Mouse (Mus musculus): ENCODE measurements at regions not wholly inside any gene's neighbourhood (a gene's known extent, or its start where the extent isn't known, plus 50 kb on each side); places are given as distances from the start of the nearest gene placed in this dataset.

DNA sequence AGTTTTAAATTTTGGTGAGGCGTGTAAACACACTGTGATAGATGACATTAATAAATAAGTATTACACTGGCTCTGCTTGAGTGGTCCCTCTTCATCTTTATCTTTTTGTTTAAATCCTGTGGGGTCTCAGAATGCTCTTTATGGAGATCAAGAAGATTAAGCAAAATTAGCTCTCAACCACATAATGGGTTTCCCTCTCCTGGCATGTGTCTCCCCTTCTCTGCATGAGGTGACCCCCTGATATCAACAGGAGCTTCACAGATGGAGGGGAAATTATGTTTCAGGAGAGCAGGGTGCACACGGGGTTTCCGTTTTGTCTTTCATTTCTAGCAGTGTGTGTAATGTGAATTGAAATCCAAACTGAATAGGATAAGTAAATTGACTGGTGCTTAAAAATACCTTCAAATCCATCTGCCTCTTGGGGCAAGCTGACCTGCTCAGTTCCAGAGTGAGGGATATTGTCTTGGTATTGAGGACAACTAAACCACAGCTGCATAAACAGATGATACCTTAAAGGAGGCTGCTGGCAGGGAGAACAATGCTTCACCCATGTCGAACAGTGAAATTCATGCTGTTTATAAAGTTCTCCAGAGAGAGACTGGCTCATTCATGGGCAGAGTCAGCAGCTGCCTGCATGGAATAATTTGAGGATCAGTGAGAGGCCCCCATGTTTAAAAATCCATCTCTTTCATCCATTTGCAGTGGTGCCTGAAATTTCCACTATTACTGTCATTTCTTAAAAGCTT is 518.3 kb upstream of the Nr2f1 start:
- Histone ChIP-seq H3K4me2 (ENCODE audit: low read depth, low read length) (no peak overlapping the region), H3K9me3 (ENCODE audit: control insufficient read depth, low read length) (no peaks in the 10 kb centered on the region), H3K36me3 (ENCODE audit: control insufficient read depth, insufficient read depth, low read length) (no peaks in the 10 kb centered on the region), H3K27me3 (ENCODE audit: control insufficient read depth, insufficient read depth, low read depth, low read length) (no peaks in the 10 kb centered on the region), H3K27ac (ENCODE audit: low read length) (no peak overlapping the region), H3K9ac (ENCODE audit: low read length) (no peak overlapping the region), H3K4me1 (replicated peaks; ENCODE audit: control insufficient read depth, insufficient read depth, low read length) (no peaks in the 10 kb centered on the region), H3K4me3 (ENCODE audit: low read length) (no peak overlapping the region)
- ATAC-seq (ENCODE audit: low read depth) = no peak
- 55% methylated on average over 4 of the region's 4 CpGs for WGBS

DNA sequence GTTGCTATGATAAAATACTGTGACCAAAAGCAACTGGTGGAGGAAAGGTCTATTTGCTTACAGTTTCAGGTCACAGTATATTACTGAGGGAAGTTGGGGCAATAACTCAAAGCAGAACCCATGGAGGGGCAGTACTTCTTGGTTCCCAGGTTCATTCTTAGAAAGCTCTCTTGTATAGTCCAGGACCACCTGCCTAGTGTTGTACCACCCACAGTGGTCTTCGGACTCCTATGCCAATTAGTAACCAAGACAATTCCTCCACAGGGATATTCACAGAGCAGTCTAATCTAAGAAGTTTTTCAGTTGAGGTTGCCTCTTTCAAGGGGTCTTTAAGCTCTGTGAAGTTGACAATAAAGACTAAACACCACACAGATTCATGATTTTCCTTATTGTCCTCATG is 517.6 kb upstream of the Nr2f1 start:
- Histone ChIP-seq H3K36me3 (ENCODE audit: control insufficient read depth, insufficient read depth, low read length) (no peaks in the 10 kb centered on the region), H3K9me3 (ENCODE audit: control insufficient read depth, low read length) (no peaks in the 10 kb centered on the region), H3K27ac (ENCODE audit: low read length) (no peak overlapping the region), H3K4me2 (ENCODE audit: low read depth, low read length) (no peak overlapping the region), H3K4me1 (replicated peaks; ENCODE audit: control insufficient read depth, insufficient read depth, low read length) (no peaks in the 10 kb centered on the region), H3K27me3 (ENCODE audit: control insufficient read depth, insufficient read depth, low read depth, low read length) (no peaks in the 10 kb centered on the region), H3K4me3 (ENCODE audit: low read length) (no peak overlapping the region), H3K9ac (ENCODE audit: low read length) (no peak overlapping the region)
- ATAC-seq (ENCODE audit: low read depth) = no peak
- WGBS = 95% methylated on average over 1 of the region's 1 CpGs

GRCm38 (mm10) chr13:78704693-78705092 is 505.1 kb upstream of the Nr2f1 start:
- no peak overlapping the region for H3K4me3 ChIP-seq (ENCODE audit: low read length)
- 84% methylated on average over 1 of the region's 1 CpGs for WGBS

GRCm38 (mm10) chr13:78697814-78698519 is 498.4 kb upstream of the Nr2f1 start:
- no peak overlapping the region for H3K9ac ChIP-seq (ENCODE audit: low read length)
- H3K36me3 ChIP-seq (ENCODE audit: control insufficient read depth, insufficient read depth, low read length) = no peaks in the 10 kb centered on the region
- no peak overlapping the region for H3K4me3 ChIP-seq (ENCODE audit: low read length)
- peaks cover 2% of the 10 kb centered on the region; the same call in 1 of the 2 replicates for H3K4me1 ChIP-seq (replicated peaks; ENCODE audit: control insufficient read depth, insufficient read depth, low read length)
- WGBS = 47% methylated on average over 3 of the region's 3 CpGs
- no peak overlapping the region for H3K27ac ChIP-seq (ENCODE audit: low read length)
- H3K27me3 ChIP-seq (ENCODE audit: control insufficient read depth, insufficient read depth, low read depth, low read length) = no peaks in the 10 kb centered on the region
- ATAC-seq (ENCODE audit: low read depth) = no peak
- H3K9me3 ChIP-seq (ENCODE audit: control insufficient read depth, low read length) = no peaks in the 10 kb centered on the region
- H3K4me2 ChIP-seq (ENCODE audit: low read depth, low read length) = no peak overlapping the region

More at GRCm38 (mm10) chr13:78704693-78705092, 505.1 kb upstream of the Nr2f1 start:
- Histone ChIP-seq H3K9me3 (ENCODE audit: control insufficient read depth, low read length) (no peaks in the 10 kb centered on the region), H3K27ac (ENCODE audit: low read length) (no peak overlapping the region), H3K36me3 (ENCODE audit: control insufficient read depth, insufficient read depth, low read length) (no peaks in the 10 kb centered on the region), H3K9ac (ENCODE audit: low read length) (no peak overlapping the region), H3K27me3 (ENCODE audit: control insufficient read depth, insufficient read depth, low read depth, low read length) (no peaks in the 10 kb centered on the region), H3K4me2 (ENCODE audit: low read depth, low read length) (no peak overlapping the region), H3K4me1 (replicated peaks; ENCODE audit: control insufficient read depth, insufficient read depth, low read length) (no peaks in the 10 kb centered on the region)
- ATAC-seq (ENCODE audit: low read depth) = no peak

- no peaks in the 10 kb centered on the region for H3K4me1 ChIP-seq (replicated peaks; ENCODE audit: control insufficient read depth, insufficient read depth, low read length)
- H3K4me2 ChIP-seq (ENCODE audit: low read depth, low read length) = no peak overlapping the region
- H3K4me3 ChIP-seq (ENCODE audit: low read length) = no peak overlapping the region
- H3K9ac ChIP-seq (ENCODE audit: low read length) = no peak overlapping the region
- no peak overlapping the region for H3K27ac ChIP-seq (ENCODE audit: low read length)
- H3K27me3 ChIP-seq (ENCODE audit: control insufficient read depth, insufficient read depth, low read depth, low read length) = no peaks in the 10 kb centered on the region
- no peaks in the 10 kb centered on the region for H3K9me3 ChIP-seq (ENCODE audit: control insufficient read depth, low read length)
- H3K36me3 ChIP-seq (ENCODE audit: control insufficient read depth, insufficient read depth, low read length) = no peaks in the 10 kb centered on the region
- 32% methylated on average over 4 of the region's 4 CpGs for WGBS
- peak; percentile 100 for ATAC-seq (ENCODE audit: low read depth)
Measured at GRCm38 (mm10) chr13:78679255-78679895, 479.8 kb upstream of the Nr2f1 start.

GRCm38 (mm10) chr13:78678241-78678640 is 478.7 kb upstream of the Nr2f1 start:
- Histone ChIP-seq H3K4me1 (replicated peaks; ENCODE audit: control insufficient read depth, insufficient read depth, low read length) (no peaks in the 10 kb centered on the region), H3K9ac (ENCODE audit: low read length) (no peak overlapping the region), H3K36me3 (ENCODE audit: control insufficient read depth, insufficient read depth, low read length) (no peaks in the 10 kb centered on the region), H3K4me2 (ENCODE audit: low read depth, low read length) (no peak overlapping the region), H3K9me3 (ENCODE audit: control insufficient read depth, low read length) (no peaks in the 10 kb centered on the region), H3K27ac (ENCODE audit: low read length) (no peak overlapping the region), H3K27me3 (ENCODE audit: control insufficient read depth, insufficient read depth, low read depth, low read length) (no peaks in the 10 kb centered on the region), H3K4me3 (ENCODE audit: low read length) (no peak overlapping the region)
- WGBS = 66% methylated on average over 7 of the region's 7 CpGs
- ATAC-seq (ENCODE audit: low read depth) = no peak

GRCm38 (mm10) chr13:78658285-78658684 is 458.7 kb upstream of the Nr2f1 start:
- no peaks in the 10 kb centered on the region for H3K9me3 ChIP-seq (ENCODE audit: control insufficient read depth, low read length)
- ATAC-seq (ENCODE audit: low read depth) = no peak
- 76% methylated on average over 7 of the region's 7 CpGs for WGBS
- H3K4me2 ChIP-seq (ENCODE audit: low read depth, low read length) = no peak overlapping the region
- H3K4me1 ChIP-seq (replicated peaks; ENCODE audit: control insufficient read depth, insufficient read depth, low read length) = no peaks in the 10 kb centered on the region
- H3K27ac ChIP-seq (ENCODE audit: low read length) = no peak overlapping the region
- no peaks in the 10 kb centered on the region for H3K27me3 ChIP-seq (ENCODE audit: control insufficient read depth, insufficient read depth, low read depth, low read length)
- no peak overlapping the region for H3K9ac ChIP-seq (ENCODE audit: low read length)
- H3K36me3 ChIP-seq (ENCODE audit: control insufficient read depth, insufficient read depth, low read length) = no peaks in the 10 kb centered on the region
- no peak overlapping the region for H3K4me3 ChIP-seq (ENCODE audit: low read length)

GRCm38 (mm10) chr13:78656766-78657165 is 457.2 kb upstream of the Nr2f1 start:
- Histone ChIP-seq H3K4me3 (ENCODE audit: low read length) (no peak overlapping the region), H3K9me3 (ENCODE audit: control insufficient read depth, low read length) (no peaks in the 10 kb centered on the region), H3K27me3 (ENCODE audit: control insufficient read depth, insufficient read depth, low read depth, low read length) (no peaks in the 10 kb centered on the region), H3K4me2 (ENCODE audit: low read depth, low read length) (no peak overlapping the region), H3K4me1 (replicated peaks; ENCODE audit: control insufficient read depth, insufficient read depth, low read length) (no peaks in the 10 kb centered on the region), H3K27ac (ENCODE audit: low read length) (no peak overlapping the region), H3K9ac (ENCODE audit: low read length) (no peak overlapping the region), H3K36me3 (ENCODE audit: control insufficient read depth, insufficient read depth, low read length) (no peaks in the 10 kb centered on the region)
- WGBS = 72% methylated on average over 2 of the region's 2 CpGs
- no peak for ATAC-seq (ENCODE audit: low read depth)

DNA sequence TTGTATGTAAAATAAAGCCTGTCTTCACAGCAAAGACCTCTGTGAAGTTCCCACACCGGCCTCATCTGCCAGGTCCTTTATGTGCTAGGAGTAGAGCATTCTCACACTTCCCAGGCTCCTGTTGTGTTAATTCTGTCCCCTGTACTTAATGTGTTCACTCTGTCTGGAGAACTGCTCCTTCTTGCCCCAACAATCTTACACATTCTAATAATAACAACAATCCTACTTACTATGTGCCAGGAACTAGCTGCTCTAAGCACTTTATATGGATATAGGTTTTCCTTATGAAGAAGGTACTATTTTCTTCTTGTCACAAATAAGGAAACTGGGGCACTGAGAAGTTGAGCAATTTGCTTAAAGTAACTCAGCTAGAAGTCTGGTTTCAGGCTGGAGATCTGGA is 456.6 kb upstream of the Nr2f1 start:
- Histone ChIP-seq H3K4me2 (ENCODE audit: low read depth, low read length) (no peak overlapping the region), H3K36me3 (ENCODE audit: control insufficient read depth, insufficient read depth, low read length) (no peaks in the 10 kb centered on the region), H3K27me3 (ENCODE audit: control insufficient read depth, insufficient read depth, low read depth, low read length) (no peaks in the 10 kb centered on the region), H3K27ac (ENCODE audit: low read length) (no peak overlapping the region), H3K4me3 (ENCODE audit: low read length) (no peak overlapping the region), H3K4me1 (replicated peaks; ENCODE audit: control insufficient read depth, insufficient read depth, low read length) (no peaks in the 10 kb centered on the region), H3K9me3 (ENCODE audit: control insufficient read depth, low read length) (no peaks in the 10 kb centered on the region), H3K9ac (ENCODE audit: low read length) (no peak overlapping the region)
- no peak for ATAC-seq (ENCODE audit: low read depth)
- WGBS = 75% methylated on average over 1 of the region's 1 CpGs

Measured in lung, embryonic 16.5 days (tissue).